Comparison of ENCODE assay signal across 20 mouse cellular contexts in genomic region chr7:144022682-144023081, GRCm38 (mm10). TPM values are rescaled to one million over a fixed set of nuclear protein-coding genes. Genes with fewer than 3 reads are reported as not detected.
DNase-seq lines count a peak whose midpoint lies in the region; ATAC-seq and TF ChIP-seq lines count a peak whose summit lies in the region.
"Had no signal": no experiment of that assay in that cellular context is flagged by ENCODE, and none has a peak within 500 bp of the region (broad histone marks: within the 10 kb centered on the region; RNA-seq: fewer than 3 reads in every experiment).

No protein-coding gene starts in this region.

- peak; percentile 86 for ATAC-seq in intestine, postnatal 0 days
- ATAC-seq in kidney, embryonic 16.5 days (ENCODE audit: low FRiP score, low TSS enrichment): peak; percentile 57
- peak; percentile 71; the same call in 1 of the 2 replicates for ATAC-seq in stomach, embryonic 15.5 days (ENCODE audit: insufficient read depth, low FRiP score, low read depth)
- ATAC-seq: forebrain, postnatal 0 days; hindbrain, embryonic 16.5 days had no signal

- H3K27ac ChIP-seq in intestine, postnatal 0 days (ENCODE audit: low read depth, low read length): peak overlapping the region; percentile 71
- peak overlapping the region; percentile 49 for H3K27ac ChIP-seq in kidney, embryonic 16.5 days (ENCODE audit: low read length)
- H3K27ac ChIP-seq in liver, adult 2 months (replicated peaks; ENCODE audit: insufficient read depth, low read depth, low read length): peak overlapping the region; percentile 91
- peak overlapping the region; percentile 61 for H3K27ac ChIP-seq in stomach, embryonic 15.5 days
- H3K27ac ChIP-seq in thymus, adult 2 months (ENCODE audit: control insufficient read depth, insufficient read depth, low read length): no peak overlapping the region
- H3K27ac ChIP-seq in hindbrain, embryonic 10.5 days: no peak overlapping the region
- H3K27ac ChIP-seq: embryonic facial prominence, embryonic 10.5 days; heart, embryonic 10.5 days; limb, embryonic 15.5 days had no signal

- no peak for TF ChIP-seq CTCF in intestine, postnatal 0 days (IDR thresholded peaks at IDR 0.05; ENCODE audit: low read depth)
- no peak for TF ChIP-seq CTCF in liver, adult 2 months (IDR thresholded peaks at IDR 0.05; ENCODE audit: low read depth, low read length)
- TF ChIP-seq CTCF in thymus, adult 2 months (IDR thresholded peaks at IDR 0.05; ENCODE audit: borderline replicate concordance, control insufficient read depth, extremely low read depth, insufficient read depth, low read length, poor library complexity): no peak

- H3K4me3 ChIP-seq in intestine, postnatal 0 days (ENCODE audit: low read depth, low read length): no peak overlapping the region
- no peak overlapping the region for H3K4me3 ChIP-seq in kidney, embryonic 16.5 days (ENCODE audit: low read length)
- H3K4me3 ChIP-seq in liver, adult 2 months (ENCODE audit: insufficient read depth, low read depth, low read length): no peak overlapping the region
- H3K4me3 ChIP-seq in stomach, embryonic 15.5 days (replicated peaks): no peak overlapping the region
- H3K4me3 ChIP-seq in thymus, adult 2 months (ENCODE audit: control insufficient read depth, insufficient read depth, low read length): no peak overlapping the region
- H3K4me3 ChIP-seq in hindbrain, embryonic 10.5 days: no peak overlapping the region
- H3K4me3 ChIP-seq: embryonic facial prominence, embryonic 10.5 days; erythroblast, embryonic 14.5 days; heart, embryonic 10.5 days; limb, embryonic 15.5 days had no signal

- no peak for TF ChIP-seq POLR2A in liver, adult 2 months (IDR thresholded peaks at IDR 0.05; ENCODE audit: extremely low read depth, insufficient read depth, low read length)
- TF ChIP-seq POLR2A in thymus, adult 2 months (IDR thresholded peaks at IDR 0.05; ENCODE audit: control insufficient read depth, extremely low read depth, insufficient read depth, low read length, poor library complexity): no peak

- peak overlapping the region; percentile 32 for H3K4me2 ChIP-seq in intestine, postnatal 0 days (replicated peaks; ENCODE audit: low read depth)
- H3K4me2 ChIP-seq in kidney, embryonic 16.5 days (replicated peaks; ENCODE audit: low read depth, low read length): no peak overlapping the region
- H3K4me2 ChIP-seq in stomach, embryonic 15.5 days: no peak overlapping the region
- H3K4me2 ChIP-seq: limb, embryonic 15.5 days had no signal

- H3K9me3 ChIP-seq in intestine, postnatal 0 days (ENCODE audit: control insufficient read depth): no peaks in the 10 kb centered on the region
- H3K9me3 ChIP-seq in kidney, embryonic 16.5 days (ENCODE audit: low read length): no peaks in the 10 kb centered on the region
- no peaks in the 10 kb centered on the region for H3K9me3 ChIP-seq in stomach, embryonic 15.5 days
- 0 out of 2 replicates have a peak, but pooled peaks cover 3% of the 10 kb centered on the region for H3K9me3 ChIP-seq in hindbrain, embryonic 10.5 days
- H3K9me3 ChIP-seq: embryonic facial prominence, embryonic 10.5 days; heart, embryonic 10.5 days; limb, embryonic 15.5 days had no signal

- peaks cover 10% of the 10 kb centered on the region; the same call in 1 of the 2 replicates for H3K4me1 ChIP-seq in intestine, postnatal 0 days (replicated peaks; ENCODE audit: control insufficient read depth, insufficient read depth, low read length)
- peaks cover 18% of the 10 kb centered on the region for H3K4me1 ChIP-seq in kidney, embryonic 16.5 days (ENCODE audit: insufficient read depth, low read length)
- H3K4me1 ChIP-seq in liver, adult 2 months (ENCODE audit: control insufficient read depth, insufficient read depth, low read length): peaks cover 21% of the 10 kb centered on the region
- H3K4me1 ChIP-seq in stomach, embryonic 15.5 days: 0 out of 2 replicates have a peak, but pooled peaks cover 2% of the 10 kb centered on the region
- no peaks in the 10 kb centered on the region for H3K4me1 ChIP-seq in thymus, adult 2 months (replicated peaks; ENCODE audit: control insufficient read depth, insufficient read depth, low read length)
- peaks cover 15% of the 10 kb centered on the region; the same call in 1 of the 2 replicates for H3K4me1 ChIP-seq in hindbrain, embryonic 10.5 days (replicated peaks)
- H3K4me1 ChIP-seq: limb, embryonic 15.5 days had no signal

- WGBS in intestine, postnatal 0 days: 10% methylated on average over 5 of the region's 5 CpGs
- WGBS in kidney, embryonic 16.5 days: 24% methylated on average over 5 of the region's 5 CpGs
- 14% methylated on average over 5 of the region's 5 CpGs for WGBS in liver, adult 2 months
- 14% methylated on average over 5 of the region's 5 CpGs for WGBS in stomach, embryonic 15.5 days
- 53% methylated on average over 5 of the region's 5 CpGs for WGBS in thymus, adult 2 months
- WGBS in hindbrain, embryonic 10.5 days: 55% methylated on average over 5 of the region's 5 CpGs

- no peaks in the 10 kb centered on the region; the same call in 1 of the 2 replicates for H3K79me2 ChIP-seq in liver, adult 2 months (ENCODE audit: control insufficient read depth, insufficient read depth, low read length)

- DNase-seq in liver, adult 2 months (ENCODE audit: extremely low read depth, low read depth, low spot score): peak; percentile 92
- no peak for DNase-seq in urinary bladder, adult 18-20 months (ENCODE audit: low spot score in 2 of 2)
- DNase-seq in thymus, adult 2 months: no peak
- no peak for DNase-seq in hindbrain, embryonic 10.5 days (ENCODE audit: low spot score)
- DNase-seq: adrenal gland, adult 2 months; cerebellum, adult 9-10 months; forebrain, postnatal 0 days; gastrocnemius, postnatal 10 days; heart, postnatal 14 days; layer of hippocampus, adult 9-11 months; right cerebral cortex, adult 18-20 months had no signal

- no peaks in the 10 kb centered on the region for H3K36me3 ChIP-seq in intestine, postnatal 0 days (ENCODE audit: control insufficient read depth, insufficient read depth)
- H3K36me3 ChIP-seq in kidney, embryonic 16.5 days (ENCODE audit: insufficient read depth, low read length): no peaks in the 10 kb centered on the region
- no peaks in the 10 kb centered on the region for H3K36me3 ChIP-seq in liver, adult 2 months (ENCODE audit: control insufficient read depth, insufficient read depth, low read length)
- no peaks in the 10 kb centered on the region for H3K36me3 ChIP-seq in stomach, embryonic 15.5 days
- no peaks in the 10 kb centered on the region for H3K36me3 ChIP-seq in thymus, adult 2 months (ENCODE audit: control insufficient read depth, insufficient read depth, low read length)
- no peaks in the 10 kb centered on the region for H3K36me3 ChIP-seq in hindbrain, embryonic 10.5 days
- H3K36me3 ChIP-seq: embryonic facial prominence, embryonic 10.5 days; heart, embryonic 10.5 days; limb, embryonic 15.5 days had no signal

- no peaks in the 10 kb centered on the region for H3K27me3 ChIP-seq in intestine, postnatal 0 days (replicated peaks; ENCODE audit: control insufficient read depth, insufficient read depth, low read length)
- H3K27me3 ChIP-seq in kidney, embryonic 16.5 days (ENCODE audit: insufficient read depth, low read length): no peaks in the 10 kb centered on the region
- no peaks in the 10 kb centered on the region for H3K27me3 ChIP-seq in liver, adult 2 months (ENCODE audit: control insufficient read depth, insufficient read depth, low read length)
- no peaks in the 10 kb centered on the region for H3K27me3 ChIP-seq in stomach, embryonic 15.5 days (replicated peaks)
- H3K27me3 ChIP-seq in thymus, adult 2 months (ENCODE audit: control insufficient read depth, insufficient read depth, low read length): no peaks in the 10 kb centered on the region
- H3K27me3 ChIP-seq in hindbrain, embryonic 10.5 days (ENCODE audit: insufficient read depth, poor library complexity, severe bottlenecking): no peaks in the 10 kb centered on the region
- H3K27me3 ChIP-seq: limb, embryonic 15.5 days had no signal

- no peak overlapping the region for H3K9ac ChIP-seq in intestine, postnatal 0 days (ENCODE audit: low read depth, low read length)
- H3K9ac ChIP-seq in kidney, embryonic 16.5 days (replicated peaks; ENCODE audit: low read length): no peak overlapping the region
- peak overlapping the region; percentile 31; the same call in 1 of the 2 replicates for H3K9ac ChIP-seq in liver, adult 2 months (ENCODE audit: low read depth, low read length)
- H3K9ac ChIP-seq in stomach, embryonic 15.5 days: no peak overlapping the region
- H3K9ac ChIP-seq: forebrain, postnatal 0 days; limb, embryonic 15.5 days had no signal

RNA-seq across cellular contexts. Expression of gene Shank2, which starts 21.0 kb away (rescaled TPM):
- polyA plus RNA-seq in intestine, postnatal 0 days (2015; fragmentation: Nextera tagmentation; extraction: Ambion mirVana): 0.68 and 0.74 TPM in 2 replicates
- polyA plus RNA-seq in kidney, embryonic 16.5 days (2015; fragmentation: Nextera tagmentation; extraction: Ambion mirVana): 3.6 and 4.0 TPM in 2 replicates
- total RNA-seq in liver, adult 2 months (2014; rRNA removed): 4.1 and 6.4 TPM in 2 replicates
- 4.5 and 6.6 TPM in 2 replicates for polyA plus RNA-seq in liver, adult 2 months (2012; rRNA removed)
- polyA plus RNA-seq in stomach, embryonic 15.5 days (2015; fragmentation: Nextera tagmentation; extraction: Ambion mirVana): 2.1 and 2.3 TPM in 2 replicates
- polyA plus RNA-seq in thymus, adult 2 months (2012; rRNA removed): 1.8 and 2.8 TPM in 2 replicates
- polyA plus RNA-seq in hindbrain, embryonic 10.5 days (2016; fragmentation: Nextera tagmentation; extraction: Ambion mirVana): 0.95 and 1.6 TPM in 2 replicates
- total RNA-seq: neutrophil, adult 5-6 weeks had no signal
- polyA plus RNA-seq: erythroblast, embryonic 14.5 days had no signal

Comparison
In these comparisons a context has a peak if more than half of its experiments do, and no peak if none do; other contexts are left out.
1. H3K27ac ChIP-seq: peak in intestine, postnatal 0 days (single experiment), kidney, embryonic 16.5 days (single experiment), liver, adult 2 months (single experiment) and stomach, embryonic 15.5 days (single experiment); none in thymus, adult 2 months (single experiment) and hindbrain, embryonic 10.5 days (single experiment).
2. Peak in every context shown above with its lines, with median percentiles within 50 percentile points of each other: ATAC-seq.